Mouse (Mus musculus) CD4-positive, CD25-positive, alpha-beta regulatory T cell, adult 2 months (primary cell): ENCODE results near the gene Hbq1b.
A peak's percentile ranks its signal among the peaks of the same experiment; 100 is the strongest.
"Not testable (repeated sequence)": the region's sequence is repeated elsewhere in the genome, so short reads cannot be mapped to it uniquely, and the experiment has no call there.

Experiments
- DNase-seq: peaks from one replicate; pipeline ENCODE4 v3.0.0-alpha.2; 2012; ENCODE audit warnings: low read depth, low spot score

Hbq1b gene

DNA sequence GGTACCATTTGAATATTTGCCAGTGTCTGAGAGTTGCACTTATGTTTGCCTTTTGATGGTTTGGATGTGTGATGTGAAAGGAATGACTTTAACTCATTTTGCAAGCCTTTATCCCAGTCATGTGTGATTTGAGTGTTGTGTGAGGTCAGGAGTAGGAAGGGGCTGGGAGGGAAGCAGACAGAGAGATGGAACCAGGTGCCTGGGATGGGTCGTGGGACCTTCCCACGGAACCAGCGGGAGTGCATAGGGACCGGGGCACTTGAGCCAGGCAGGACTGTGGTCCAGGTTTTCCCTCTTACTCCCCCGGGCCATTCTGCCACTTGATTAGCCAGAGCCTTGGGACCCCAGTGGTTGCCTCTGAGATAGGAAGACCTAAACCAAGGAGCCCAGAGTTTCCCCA is 18.8 kb upstream of the Hbq1b start:
- DNase-seq: no peak

DNA sequence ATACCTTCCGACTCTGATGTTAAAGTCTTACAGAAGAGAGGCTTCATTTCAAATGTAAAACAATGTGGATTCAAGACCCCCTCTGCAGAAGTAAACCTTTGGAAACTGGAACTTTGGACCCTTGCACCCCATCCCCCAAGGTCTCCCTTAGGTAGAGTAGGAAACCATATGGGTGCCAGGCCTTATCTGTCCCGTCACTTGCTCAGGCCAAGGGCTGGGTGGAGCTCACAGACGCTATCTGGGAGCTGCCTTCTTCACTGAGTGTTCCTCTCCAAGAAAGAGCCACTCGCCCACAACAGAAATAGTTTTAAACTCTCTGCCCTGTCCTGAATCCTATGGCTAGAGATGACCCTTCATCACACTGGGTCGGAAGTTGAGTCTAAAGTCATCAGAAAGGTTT is 17.8 kb upstream of the Hbq1b start:
- DNase-seq: no peak

DNA sequence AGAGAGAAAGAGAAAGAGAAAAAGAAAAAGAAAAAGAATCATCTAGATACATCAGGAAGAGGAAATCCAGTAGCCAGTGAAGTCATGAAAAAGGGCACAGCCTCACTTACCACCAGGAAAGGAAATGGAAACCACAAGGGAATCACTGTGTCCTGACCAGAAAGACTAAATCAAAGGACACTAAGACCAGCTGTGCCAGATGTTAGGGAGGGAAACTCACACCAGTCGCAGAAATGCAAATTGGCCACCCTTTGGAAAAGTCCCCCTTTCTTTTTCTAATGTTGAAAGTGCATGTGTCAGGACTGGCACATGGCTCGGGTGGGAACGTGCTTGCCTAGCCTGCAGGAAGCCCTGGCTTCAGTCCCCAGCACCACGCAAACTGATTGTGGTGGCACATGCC is 15.6 kb upstream of the Hbq1b start:
- DNase-seq: no peak

GRCm38 (mm10) chr11:32276347-32276746 is 10.4 kb upstream of the Hbq1b start, which contains the start of gene Hba-x:
Hba-x (plus strand) TSS chr11:32276400.
- DNase-seq: no peak

GRCm38 (mm10) chr11:32277736-32278457 is 8.9 kb upstream of the Hbq1b start:
- no peak for DNase-seq

DNA sequence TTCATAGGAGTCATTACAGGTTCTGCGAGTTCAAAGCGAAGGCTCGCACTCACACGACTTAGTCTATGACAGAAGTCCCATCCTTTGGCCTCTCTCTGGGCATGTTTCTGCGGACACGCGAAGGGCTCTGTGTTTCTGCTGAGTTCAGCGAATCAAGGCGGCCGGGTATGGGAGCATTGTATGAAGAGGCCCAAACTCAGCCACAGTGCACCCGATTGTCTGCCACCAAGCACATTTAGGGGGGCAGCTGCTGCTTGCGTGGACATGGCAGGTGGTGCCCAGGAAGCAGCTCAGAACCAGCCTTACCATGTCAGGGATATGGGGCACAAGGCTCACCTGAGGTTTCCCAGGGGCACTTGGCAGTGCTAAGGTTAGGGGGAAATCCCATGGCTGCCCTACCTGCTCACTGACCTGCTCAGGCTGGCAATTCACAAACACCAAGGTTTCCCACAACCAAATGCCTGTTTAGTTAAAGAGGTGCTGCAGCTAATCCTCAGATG is 8.3 kb upstream of the Hbq1b start:
- DNase-seq: no peak

DNA sequence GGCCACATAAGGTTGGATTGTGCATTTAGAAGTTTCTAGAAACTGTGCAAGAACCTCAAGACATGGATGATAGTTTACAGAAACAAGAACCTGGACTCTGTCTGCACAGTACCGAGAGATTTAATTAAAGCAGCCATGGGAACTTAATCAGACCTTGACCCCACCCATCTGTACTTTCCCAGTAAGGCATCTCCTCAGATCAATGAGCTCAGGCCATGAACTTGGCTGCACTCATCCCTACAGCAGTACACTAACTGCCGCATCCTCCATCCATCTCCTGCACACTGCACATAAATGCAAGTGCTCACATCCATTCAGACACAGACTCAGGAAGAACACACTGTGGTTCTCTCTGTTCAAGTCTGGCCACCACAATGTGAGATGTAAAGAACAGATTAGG is 6.1 kb upstream of the Hbq1b start:
- no peak for DNase-seq

DNA sequence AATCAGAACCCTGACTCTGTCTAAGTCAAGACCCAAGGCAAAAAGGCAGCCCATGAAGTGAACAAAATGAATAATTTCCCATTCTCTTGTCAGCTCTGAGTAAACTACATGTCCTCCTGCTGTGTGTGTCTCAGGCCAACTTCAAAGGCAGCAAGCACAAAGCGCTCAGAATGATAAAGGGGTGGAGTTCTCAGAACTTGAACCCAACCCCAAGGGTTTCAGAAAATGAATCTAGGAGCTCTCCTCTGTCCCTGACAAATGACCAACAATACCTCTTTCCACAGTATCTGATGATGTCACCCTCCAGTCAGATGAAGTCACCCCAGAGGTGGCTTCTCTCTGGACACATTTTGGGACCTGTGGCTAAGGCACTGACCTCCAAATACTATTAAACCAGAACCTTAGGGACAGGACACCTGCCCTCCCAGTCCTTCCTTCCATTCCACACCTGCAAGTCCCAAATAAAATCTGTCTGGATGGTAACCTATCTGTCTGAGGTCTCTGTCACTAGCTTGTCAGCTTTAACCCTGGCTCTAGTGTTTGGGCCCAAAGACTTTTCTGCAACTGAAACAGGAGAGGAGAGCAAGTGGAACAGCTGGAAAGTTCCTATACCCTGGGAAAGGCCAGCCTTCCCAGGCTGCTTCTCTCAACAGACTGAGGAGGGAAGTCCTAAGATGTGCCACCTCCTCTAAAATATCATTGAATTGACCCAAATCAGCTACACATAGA is 5.2 kb upstream of the Hbq1b start:
- DNase-seq: no peak

DNA sequence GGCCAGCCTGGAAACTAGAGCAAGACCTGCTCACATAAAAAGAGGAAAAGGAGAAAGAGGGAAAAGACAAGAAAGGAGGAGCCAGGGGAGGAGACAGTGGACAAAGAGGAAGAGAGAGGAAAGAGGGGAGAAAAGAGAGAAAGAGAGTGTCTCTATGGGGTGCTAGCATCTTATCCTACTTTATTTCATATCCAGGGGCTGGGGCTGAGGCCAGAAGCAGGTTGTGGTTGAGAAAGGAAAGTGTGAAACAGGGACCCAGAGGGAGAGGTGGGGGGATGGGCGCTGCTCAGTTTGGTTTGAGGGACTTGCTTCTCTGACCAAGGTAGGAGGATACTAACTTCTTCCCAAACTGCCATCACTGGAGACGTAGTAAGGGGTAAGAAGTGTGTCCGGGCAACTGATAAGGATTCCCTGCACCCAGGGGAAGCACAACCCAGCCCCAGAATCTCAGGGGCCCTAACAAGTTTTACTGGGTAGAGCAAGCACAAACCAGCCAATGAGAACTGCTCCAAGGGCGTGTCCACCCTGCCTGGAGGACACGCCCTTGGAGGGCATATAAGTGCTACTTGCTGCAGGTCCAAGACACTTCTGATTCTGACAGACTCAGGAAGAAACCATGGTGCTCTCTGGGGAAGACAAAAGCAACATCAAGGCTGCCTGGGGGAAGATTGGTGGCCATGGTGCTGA is 3.5 kb upstream of the Hbq1b start, which contains the start of gene Hba-a1:
Hba-a1 (plus strand) TSS at position 421 of the 687 bp plus-strand sequence.
- not testable (repeated sequence) for DNase-seq

DNA sequence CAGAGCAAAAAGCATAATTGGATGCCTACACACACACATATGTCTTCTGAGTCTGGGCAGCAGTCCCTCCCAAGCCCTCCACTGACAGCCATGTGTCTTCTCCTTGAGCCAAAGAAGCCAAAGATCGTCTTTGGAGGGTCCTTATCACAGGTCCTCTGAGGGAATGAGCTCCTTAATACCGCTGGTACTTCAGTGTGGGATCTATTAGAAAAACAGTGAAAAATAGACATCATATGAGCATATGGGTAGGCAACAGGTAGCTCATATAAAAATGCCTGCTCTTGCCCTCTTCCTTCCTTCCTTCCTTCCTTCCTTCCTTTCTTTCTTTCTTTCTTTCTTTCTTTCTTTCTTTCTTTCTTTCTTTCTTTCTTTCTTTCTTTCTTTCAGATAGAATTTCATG is 2.2 kb upstream of the Hbq1b start:
- not testable (repeated sequence) for DNase-seq

DNA sequence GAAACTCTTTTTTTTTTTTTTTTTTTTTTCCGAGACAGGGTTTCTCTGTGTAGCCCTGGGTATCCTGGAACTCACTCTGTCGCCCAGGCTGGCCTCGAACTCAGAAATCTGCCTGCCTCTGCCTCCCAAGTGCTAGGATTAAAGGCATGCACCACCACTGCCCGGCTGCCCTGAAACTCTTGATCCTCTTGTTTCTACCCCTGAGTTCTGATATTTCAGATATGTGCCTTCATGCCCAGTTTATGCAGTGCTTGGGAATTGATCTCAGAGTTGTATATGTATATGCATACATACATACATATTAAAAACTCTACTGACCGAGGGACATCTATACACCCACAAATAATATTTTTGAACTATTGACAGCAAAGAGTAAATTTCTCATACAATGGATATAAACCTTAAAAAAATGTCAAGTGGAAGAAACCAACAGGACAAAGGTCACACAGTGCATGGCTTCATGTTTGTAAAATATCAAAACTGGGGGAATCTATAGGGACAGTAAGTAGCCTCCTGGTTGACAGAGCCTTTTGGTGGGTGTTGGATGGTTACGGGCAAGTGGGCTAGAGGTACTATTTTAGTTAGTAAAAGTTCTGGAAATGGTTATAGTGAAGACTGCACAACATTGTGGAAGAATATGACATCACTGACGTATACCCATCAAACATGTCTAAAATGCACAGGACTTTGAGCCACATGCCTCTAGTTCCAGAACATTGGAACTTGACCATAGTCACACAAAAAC is 1.6 kb upstream of the Hbq1b start:
- DNase-seq: no peak

DNA sequence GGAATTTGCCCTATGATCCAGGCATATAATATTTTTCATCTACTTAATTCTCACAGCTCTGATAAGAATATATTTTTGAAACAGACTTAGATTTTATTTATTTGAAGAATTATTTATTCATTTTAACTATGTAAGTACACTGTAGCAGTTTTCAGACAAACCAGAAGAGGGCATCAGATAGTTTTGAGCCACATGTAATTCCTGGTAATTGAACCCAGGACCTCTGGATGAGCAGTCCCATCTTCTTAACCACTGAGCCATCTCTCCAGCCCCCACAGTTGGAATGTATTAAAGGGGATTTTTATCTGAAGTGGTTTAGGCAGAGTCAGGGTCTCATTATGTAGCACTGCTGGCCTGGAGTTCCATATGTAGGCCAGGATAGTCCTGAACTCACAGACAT is 878 bp upstream of the Hbq1b start:
- not testable (repeated sequence) for DNase-seq

GRCm38 (mm10) chr11:32287493-32287825 is 694 bp downstream of the Hbq1b start:
- no peak for DNase-seq

DNA sequence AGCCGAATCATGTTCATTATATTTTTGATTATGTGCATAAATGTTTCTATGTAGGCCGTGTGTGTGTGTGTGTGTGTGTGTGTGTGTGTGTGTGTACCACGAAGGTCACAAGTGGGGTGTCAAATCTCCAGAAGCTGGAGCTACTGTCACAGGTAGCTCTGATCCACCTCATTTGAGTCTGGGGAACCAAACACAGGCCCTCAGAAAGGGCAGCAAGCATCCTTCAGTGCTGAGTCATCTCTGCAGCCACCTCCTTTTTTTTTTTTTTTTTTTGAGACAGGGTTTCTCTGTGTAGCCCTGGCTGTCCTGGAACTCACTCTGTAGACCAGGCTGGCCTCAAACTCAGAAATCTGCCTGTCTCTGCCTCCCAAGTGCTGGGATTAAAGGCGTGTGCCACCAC is 6.1 kb downstream of the Hbq1b start:
- not testable (repeated sequence) for DNase-seq

GRCm38 (mm10) chr11:32293479-32293878 is 6.7 kb downstream of the Hbq1b start:
- not testable (repeated sequence) for DNase-seq

DNA sequence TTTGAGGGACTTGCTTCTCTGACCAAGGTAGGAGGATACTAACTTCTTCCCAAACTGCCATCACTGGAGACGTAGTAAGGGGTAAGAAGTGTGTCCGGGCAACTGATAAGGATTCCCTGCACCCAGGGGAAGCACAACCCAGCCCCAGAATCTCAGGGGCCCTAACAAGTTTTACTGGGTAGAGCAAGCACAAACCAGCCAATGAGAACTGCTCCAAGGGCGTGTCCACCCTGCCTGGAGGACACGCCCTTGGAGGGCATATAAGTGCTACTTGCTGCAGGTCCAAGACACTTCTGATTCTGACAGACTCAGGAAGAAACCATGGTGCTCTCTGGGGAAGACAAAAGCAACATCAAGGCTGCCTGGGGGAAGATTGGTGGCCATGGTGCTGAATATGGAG is 9.4 kb downstream of the Hbq1b start, which contains the start of gene Hba-a2:
Hba-a2 (plus strand) TSS at position 287 of the 400 bp plus-strand sequence.
- not testable (repeated sequence) for DNase-seq

GRCm38 (mm10) chr11:32297417-32297816 is 10.7 kb downstream of the Hbq1b start:
- DNase-seq: not testable (repeated sequence)

DNA sequence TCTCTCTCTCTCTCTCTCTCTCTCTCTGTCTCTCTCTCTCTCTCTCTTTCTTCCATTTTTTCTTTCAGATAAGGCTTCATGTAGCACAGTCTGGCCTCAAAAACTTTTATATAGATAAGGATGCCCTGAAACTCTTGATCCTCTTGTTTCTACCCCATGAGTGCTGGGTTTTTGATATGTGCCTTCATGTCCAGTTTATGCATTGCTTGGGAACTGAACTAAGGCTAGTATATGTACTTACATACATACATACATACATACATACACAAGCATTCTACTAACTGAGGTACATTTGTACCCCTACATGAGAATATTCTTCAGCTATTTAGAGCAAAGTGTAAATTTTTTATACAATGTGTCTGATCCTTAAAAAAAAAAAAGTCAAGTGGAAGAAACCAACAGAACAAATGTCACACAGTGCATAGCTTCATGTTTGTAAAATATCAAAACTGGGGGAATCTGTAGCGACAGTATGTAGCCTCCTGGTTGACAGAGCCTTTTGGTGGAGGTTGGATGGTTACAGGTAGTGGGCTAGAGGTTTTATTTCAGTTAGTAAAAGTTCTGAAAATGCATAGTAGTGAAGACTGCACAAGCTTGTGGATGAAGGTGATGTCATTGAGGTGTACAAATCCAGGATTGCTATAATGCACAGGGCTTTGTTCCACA is 11.2 kb downstream of the Hbq1b start:
- no peak for DNase-seq

GRCm38 (mm10) chr11:32298532-32298918 is 11.8 kb downstream of the Hbq1b start:
- no peak for DNase-seq

GRCm38 (mm10) chr11:32299865-32300264 is 13.1 kb downstream of the Hbq1b start, which contains the start of gene Hbq1a:
Hbq1a (plus strand) TSS chr11:32300069.
- peak; percentile 43 for DNase-seq
